Mouse (Mus musculus): Measurements from ENCODE around the gene Nif3l1. TPM values are rescaled to one million over a fixed set of nuclear protein-coding genes. Genes with fewer than 3 reads are reported as not detected.

The Nif3l1 gene
- polyA plus RNA-seq (2012; rRNA removed), result 29.1 and 32.4 TPM in 2 replicates

DNA sequence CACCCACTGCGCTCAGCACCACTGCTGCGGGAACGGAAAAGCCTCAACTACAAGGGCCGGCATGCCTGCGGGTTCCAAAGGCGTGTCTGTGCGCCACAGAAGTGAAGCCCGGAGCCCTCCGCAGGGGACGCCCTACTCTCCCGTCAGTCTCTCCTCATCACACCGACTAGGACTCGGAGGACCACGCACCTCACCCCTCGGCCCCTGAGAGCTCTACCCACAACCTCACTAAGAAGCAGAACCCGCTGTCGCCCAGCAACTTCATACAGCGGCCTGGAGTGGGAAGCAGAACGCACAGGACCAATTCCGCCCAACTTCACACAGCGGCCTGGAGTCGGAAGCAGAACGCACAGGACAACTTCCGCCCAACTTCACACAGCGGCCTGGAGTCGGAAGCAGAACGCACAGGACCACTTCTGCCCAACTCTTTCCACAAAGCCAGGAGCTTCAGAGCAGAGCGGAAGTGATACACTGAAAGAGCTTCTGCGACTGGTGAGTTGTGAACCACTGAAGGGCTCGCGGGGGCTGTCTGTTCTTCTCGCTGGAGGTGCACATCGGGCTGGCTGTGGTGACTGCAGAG lies at the start of gene Nif3l1, which contains the start of gene Ppil3:
Gene Nif3l1, plus strand, starts transcription at position 9 of the 580 bp plus-strand sequence.
Gene Ppil3, minus strand, starts transcription at position 344 of the 580 bp plus-strand sequence.
- Histone ChIP-seq H3K4me3 (replicated peaks; ENCODE audit: insufficient read depth, low read depth, low read length) (peak within 1 kb of the TSS; percentile 69), H3K4me1 (ENCODE audit: control insufficient read depth, insufficient read depth, low read length) (peaks cover 9% of the 10 kb centered on the region), H3K27me3 (ENCODE audit: control insufficient read depth, insufficient read depth, low read length) (no peaks in the 10 kb centered on the region), H3K27ac (ENCODE audit: insufficient read depth, low read length) (no peak within 1 kb of the TSS)
- peak; percentile 82 to 84 for DNase-seq
- WGBS, result under 1% methylated on average over 33 of the region's 33 CpGs
- TF ChIP-seq POLR2A (IDR thresholded peaks at IDR 0.05; ENCODE audit: borderline replicate concordance, insufficient read depth, low read length) (peak; percentile 59; the same call in 1 of the 2 replicates), CTCF (IDR thresholded peaks at IDR 0.05; ENCODE audit: borderline replicate concordance, insufficient read depth, low read depth, low read length) (no peak)

- TF ChIP-seq CTCF (IDR thresholded peaks at IDR 0.05; ENCODE audit: borderline replicate concordance, insufficient read depth, low read depth, low read length), result no peak
- no peak for TF ChIP-seq POLR2A (IDR thresholded peaks at IDR 0.05; ENCODE audit: borderline replicate concordance, insufficient read depth, low read length)
- WGBS, result 94% methylated on average over 3 of the region's 3 CpGs
- Histone ChIP-seq H3K27me3 (ENCODE audit: control insufficient read depth, insufficient read depth, low read length) (no peaks in the 10 kb centered on the region), H3K27ac (ENCODE audit: insufficient read depth, low read length) (no peak overlapping the region), H3K4me1 (ENCODE audit: control insufficient read depth, insufficient read depth, low read length) (no peaks in the 10 kb centered on the region; the same call in 1 of the 2 replicates), H3K4me3 (replicated peaks; ENCODE audit: insufficient read depth, low read depth, low read length) (no peak overlapping the region)
- no peak for DNase-seq
Observed at GRCm38 (mm10) chr1:58395341-58395740, 49.6 kb upstream of the Nif3l1 start.

- Histone ChIP-seq H3K27ac (ENCODE audit: insufficient read depth, low read length) (no peak overlapping the region), H3K27me3 (ENCODE audit: control insufficient read depth, insufficient read depth, low read length) (no peaks in the 10 kb centered on the region), H3K4me3 (replicated peaks; ENCODE audit: insufficient read depth, low read depth, low read length) (no peak overlapping the region), H3K4me1 (ENCODE audit: control insufficient read depth, insufficient read depth, low read length) (no peaks in the 10 kb centered on the region; the same call in 1 of the 2 replicates)
- TF ChIP-seq CTCF (IDR thresholded peaks at IDR 0.05; ENCODE audit: borderline replicate concordance, insufficient read depth, low read depth, low read length), result no peak
- no peak for TF ChIP-seq POLR2A (IDR thresholded peaks at IDR 0.05; ENCODE audit: borderline replicate concordance, insufficient read depth, low read length)
- no peak for DNase-seq
- WGBS, result 97% methylated on average over 1 of the region's 1 CpGs
Observed at GRCm38 (mm10) chr1:58396179-58396578, 48.8 kb upstream of the Nif3l1 start.

GRCm38 (mm10) chr1:58397731-58398130 lies 47.2 kb upstream of the Nif3l1 start:
- Histone ChIP-seq H3K27me3 (ENCODE audit: control insufficient read depth, insufficient read depth, low read length) (no peaks in the 10 kb centered on the region), H3K4me1 (ENCODE audit: control insufficient read depth, insufficient read depth, low read length) (no peaks in the 10 kb centered on the region; the same call in 1 of the 2 replicates), H3K27ac (ENCODE audit: insufficient read depth, low read length) (no peak overlapping the region), H3K4me3 (replicated peaks; ENCODE audit: insufficient read depth, low read depth, low read length) (no peak overlapping the region)
- 71% methylated on average over 6 of the region's 6 CpGs for WGBS
- DNase-seq, result no peak
- no peak for TF ChIP-seq CTCF (IDR thresholded peaks at IDR 0.05; ENCODE audit: borderline replicate concordance, insufficient read depth, low read depth, low read length)
- no peak for TF ChIP-seq POLR2A (IDR thresholded peaks at IDR 0.05; ENCODE audit: borderline replicate concordance, insufficient read depth, low read length)

GRCm38 (mm10) chr1:58401396-58401795 lies 43.6 kb upstream of the Nif3l1 start:
- WGBS, result 86% methylated on average over 6 of the region's 6 CpGs
- TF ChIP-seq CTCF (IDR thresholded peaks at IDR 0.05; ENCODE audit: borderline replicate concordance, insufficient read depth, low read depth, low read length), result no peak
- no peak for TF ChIP-seq POLR2A (IDR thresholded peaks at IDR 0.05; ENCODE audit: borderline replicate concordance, insufficient read depth, low read length)
- DNase-seq, result no peak
- H3K27me3 ChIP-seq (ENCODE audit: control insufficient read depth, insufficient read depth, low read length), result no peaks in the 10 kb centered on the region
- no peak overlapping the region for H3K4me3 ChIP-seq (replicated peaks; ENCODE audit: insufficient read depth, low read depth, low read length)
- no peak overlapping the region for H3K27ac ChIP-seq (ENCODE audit: insufficient read depth, low read length)
- H3K4me1 ChIP-seq (ENCODE audit: control insufficient read depth, insufficient read depth, low read length), result no peaks in the 10 kb centered on the region

- DNase-seq, result no peak
- Histone ChIP-seq H3K4me3 (replicated peaks; ENCODE audit: insufficient read depth, low read depth, low read length) (no peak overlapping the region), H3K27ac (ENCODE audit: insufficient read depth, low read length) (no peak overlapping the region), H3K4me1 (ENCODE audit: control insufficient read depth, insufficient read depth, low read length) (no peaks in the 10 kb centered on the region), H3K27me3 (ENCODE audit: control insufficient read depth, insufficient read depth, low read length) (no peaks in the 10 kb centered on the region)
- TF ChIP-seq CTCF (IDR thresholded peaks at IDR 0.05; ENCODE audit: borderline replicate concordance, insufficient read depth, low read depth, low read length) (no peak), POLR2A (IDR thresholded peaks at IDR 0.05; ENCODE audit: borderline replicate concordance, insufficient read depth, low read length) (no peak)
- 94% methylated on average over 5 of the region's 5 CpGs for WGBS
Observed at GRCm38 (mm10) chr1:58403745-58404144, 41.2 kb upstream of the Nif3l1 start.

DNA sequence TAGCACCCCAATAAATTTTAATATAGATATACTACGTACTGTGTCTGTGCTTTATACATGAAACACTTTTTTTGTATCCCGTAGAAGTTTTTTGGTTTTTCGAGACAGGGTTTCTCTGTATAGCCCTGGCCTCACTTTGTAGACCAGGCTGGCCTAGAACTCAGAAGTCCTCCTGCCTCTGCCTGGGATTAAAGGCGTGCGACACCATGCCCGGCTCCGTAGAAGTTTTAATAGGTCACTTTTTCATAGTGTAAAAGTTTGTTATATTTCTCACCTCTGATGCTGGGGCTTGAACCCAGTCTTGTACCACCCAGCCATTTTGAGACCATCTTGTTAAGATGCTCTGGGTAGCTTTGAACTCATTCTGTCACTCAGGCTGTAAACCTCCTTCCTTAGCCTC lies 37.6 kb upstream of the Nif3l1 start:
- Histone ChIP-seq H3K4me3 (replicated peaks; ENCODE audit: insufficient read depth, low read depth, low read length) (no peak overlapping the region), H3K27me3 (ENCODE audit: control insufficient read depth, insufficient read depth, low read length) (no peaks in the 10 kb centered on the region), H3K4me1 (ENCODE audit: control insufficient read depth, insufficient read depth, low read length) (no peaks in the 10 kb centered on the region), H3K27ac (ENCODE audit: insufficient read depth, low read length) (no peak overlapping the region)
- DNase-seq, result no peak
- TF ChIP-seq POLR2A (IDR thresholded peaks at IDR 0.05; ENCODE audit: borderline replicate concordance, insufficient read depth, low read length) (no peak), CTCF (IDR thresholded peaks at IDR 0.05; ENCODE audit: borderline replicate concordance, insufficient read depth, low read depth, low read length) (no peak)
- WGBS, result 98% methylated on average over 7 of the region's 7 CpGs

- TF ChIP-seq CTCF (IDR thresholded peaks at IDR 0.05; ENCODE audit: borderline replicate concordance, insufficient read depth, low read depth, low read length) (no peak), POLR2A (IDR thresholded peaks at IDR 0.05; ENCODE audit: borderline replicate concordance, insufficient read depth, low read length) (no peak)
- 83% methylated on average over 6 of the region's 6 CpGs for WGBS
Observed at GRCm38 (mm10) chr1:58408141-58408540, 36.8 kb upstream of the Nif3l1 start.

More at GRCm38 (mm10) chr1:58408141-58408540, 36.8 kb upstream of the Nif3l1 start:
- no peaks in the 10 kb centered on the region for H3K27me3 ChIP-seq (ENCODE audit: control insufficient read depth, insufficient read depth, low read length)
- no peaks in the 10 kb centered on the region for H3K4me1 ChIP-seq (ENCODE audit: control insufficient read depth, insufficient read depth, low read length)
- no peak overlapping the region for H3K4me3 ChIP-seq (replicated peaks; ENCODE audit: insufficient read depth, low read depth, low read length)
- no peak overlapping the region for H3K27ac ChIP-seq (ENCODE audit: insufficient read depth, low read length)
- DNase-seq, result no peak
